Mouse (Mus musculus): ENCODE data around the gene C1qbp.

GRCm38 (mm10) chr11:70980751-70981510 lies 1.9 kb downstream of the C1qbp start:
- TF ChIP-seq CEBPB (IDR thresholded peaks at IDR 0.05; ENCODE audit: low read depth) (no peak), MAX (IDR thresholded peaks at IDR 0.05) (no peak)
